Mouse (Mus musculus): ENCODE data around the gene Klhdc7b. TPM values are rescaled to one million over a fixed set of nuclear protein-coding genes. Genes with fewer than 3 reads are reported as not detected.

Klhdc7b gene
- polyA plus RNA-seq, 1 experiment = not detected

DNA sequence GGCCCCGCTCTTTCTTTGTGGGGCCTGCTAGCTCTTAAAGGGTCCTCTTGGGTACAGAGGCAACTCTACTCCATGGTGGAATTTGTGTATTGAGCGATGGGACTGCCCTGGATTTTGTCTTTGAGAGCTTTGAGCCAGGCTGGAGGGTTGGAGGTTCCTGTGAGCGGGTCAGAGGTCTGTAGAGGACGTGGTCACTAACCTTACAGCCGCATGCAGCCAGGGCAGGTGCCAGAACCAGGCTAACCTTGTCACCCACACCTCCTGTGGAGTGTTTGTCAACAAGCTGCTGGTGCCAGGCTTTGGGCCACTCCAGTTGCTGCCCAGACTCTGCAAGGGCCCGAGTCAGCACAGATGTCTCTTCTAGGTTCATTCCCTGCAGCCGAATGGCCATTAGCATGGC lies 8.7 kb upstream of the Klhdc7b start:
- H3K4me3 ChIP-seq = no peak overlapping the region
- H3ac ChIP-seq (ENCODE audit: control insufficient read depth, insufficient read length) = no peak overlapping the region
- H3K27me3 ChIP-seq (ENCODE audit: control insufficient read depth, insufficient read depth, insufficient read length) = peaks cover 34% of the 10 kb centered on the region
- peaks cover 10% of the 10 kb centered on the region for H3K36me3 ChIP-seq (ENCODE audit: control insufficient read depth, insufficient read depth)
- H3K79me2 ChIP-seq (ENCODE audit: control insufficient read depth, insufficient read depth) = no peaks in the 10 kb centered on the region
- no peak for TF ChIP-seq MYOD1 (IDR thresholded peaks at IDR 0.05; ENCODE audit: control insufficient read depth in 1 of 3, insufficient read length in 2 of 3, low read depth in 2 of 3)
- TF ChIP-seq REST (IDR thresholded peaks at IDR 0.05; ENCODE audit: insufficient read depth, insufficient read length) = no peak
- TF ChIP-seq TCF12 (IDR thresholded peaks at IDR 0.05; ENCODE audit: insufficient read depth, poor library complexity, severe bottlenecking) = no peak
- no peak for TF ChIP-seq SRF (IDR thresholded peaks at IDR 0.05; ENCODE audit: control insufficient read depth, insufficient read length, low read depth)
- no peak for TF ChIP-seq TCF3 (IDR thresholded peaks at IDR 0.05; ENCODE audit: insufficient read length, low read depth)
- TF ChIP-seq MYOG (IDR thresholded peaks at IDR 0.05; ENCODE audit: control insufficient read depth in 1 of 3, insufficient read depth in 1 of 3, insufficient read length in 2 of 3, low read depth in 2 of 3) = no peak
- no peak for TF ChIP-seq CEBPB (IDR thresholded peaks at IDR 0.05; ENCODE audit: insufficient read depth, poor library complexity, severe bottlenecking)
- TF ChIP-seq MAX (IDR thresholded peaks at IDR 0.05; ENCODE audit: low read depth) = no peak
- H3K4me2 ChIP-seq (ENCODE audit: low read depth) = no peak overlapping the region

DNA sequence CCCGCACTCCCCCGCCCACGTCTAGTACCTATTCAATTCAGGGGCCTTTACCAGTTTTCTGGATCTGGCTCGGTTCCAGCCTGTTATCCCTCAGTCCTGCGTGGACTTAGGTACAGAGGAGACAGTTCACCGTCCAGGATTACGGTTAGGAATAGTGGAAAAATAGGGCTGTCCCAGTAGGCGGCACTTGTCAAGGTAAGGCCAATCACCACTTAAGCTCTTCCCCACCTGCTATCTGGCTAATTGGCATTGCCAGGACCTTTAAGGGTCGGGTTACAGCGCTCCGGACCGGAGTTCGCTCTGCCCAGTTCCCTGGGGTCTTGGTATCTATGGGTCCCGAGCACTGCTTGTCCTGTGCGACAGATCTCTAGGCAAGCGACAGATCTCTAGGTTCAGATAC lies 7.8 kb upstream of the Klhdc7b start, which contains the start of gene Tymp:
Gene Tymp, minus strand, starts transcription at position 83 of the 400 bp plus-strand sequence.
- TF ChIP-seq USF1 (IDR thresholded peaks at IDR 0.05; ENCODE audit: low read depth) = no peak
- no peak for TF ChIP-seq MAX (IDR thresholded peaks at IDR 0.05; ENCODE audit: low read depth)
- TF ChIP-seq REST (IDR thresholded peaks at IDR 0.05; ENCODE audit: insufficient read depth, insufficient read length) = no peak
- H3ac ChIP-seq (ENCODE audit: control insufficient read depth, insufficient read length) = no peak within 1 kb of the TSS
- no peak within 1 kb of the TSS for H3K4me2 ChIP-seq (ENCODE audit: low read depth)
- H3K27me3 ChIP-seq (ENCODE audit: control insufficient read depth, insufficient read depth, insufficient read length) = peaks cover 34% of the 10 kb centered on the region
- H3K79me2 ChIP-seq (ENCODE audit: control insufficient read depth, insufficient read depth) = no peaks in the 10 kb centered on the region
- H3K4me3 ChIP-seq = no peak within 1 kb of the TSS
- peaks cover 1% of the 10 kb centered on the region for H3K36me3 ChIP-seq (ENCODE audit: control insufficient read depth, insufficient read depth)

DNA sequence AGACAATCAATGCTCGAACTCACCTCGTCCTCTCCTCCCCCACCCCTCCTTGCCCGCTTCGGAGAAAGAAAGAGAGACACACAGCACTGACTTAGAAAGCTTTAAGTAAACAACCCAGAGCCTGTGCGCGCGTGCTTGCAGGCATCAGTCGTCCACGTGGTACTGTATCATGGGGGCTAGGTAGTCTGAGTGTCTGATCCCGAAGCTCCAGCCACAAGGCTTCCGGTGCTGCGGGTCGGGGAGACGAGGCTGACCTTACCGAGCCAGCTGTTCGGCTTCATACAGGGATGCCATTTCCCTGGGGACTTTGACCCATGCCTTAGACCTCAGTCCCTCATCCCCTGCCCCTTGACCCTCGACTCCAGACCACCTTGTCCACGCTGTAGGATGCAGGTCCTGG lies 7.4 kb upstream of the Klhdc7b start:
- TF ChIP-seq TCF12 (IDR thresholded peaks at IDR 0.05; ENCODE audit: insufficient read depth, poor library complexity, severe bottlenecking) = no peak
- TF ChIP-seq USF1 (IDR thresholded peaks at IDR 0.05; ENCODE audit: low read depth) = no peak
- TF ChIP-seq E2F4 (IDR thresholded peaks at IDR 0.05; ENCODE audit: insufficient read depth) = no peak
- Histone ChIP-seq H3K27me3 (ENCODE audit: control insufficient read depth, insufficient read depth, insufficient read length) (peaks cover 36% of the 10 kb centered on the region), H3K36me3 (ENCODE audit: control insufficient read depth, insufficient read depth) (no peaks in the 10 kb centered on the region), H3K79me2 (ENCODE audit: control insufficient read depth, insufficient read depth) (no peaks in the 10 kb centered on the region), H3ac (ENCODE audit: control insufficient read depth, insufficient read length) (no peak overlapping the region), H3K4me2 (ENCODE audit: low read depth) (no peak overlapping the region), H3K4me3 (no peak overlapping the region)

DNA sequence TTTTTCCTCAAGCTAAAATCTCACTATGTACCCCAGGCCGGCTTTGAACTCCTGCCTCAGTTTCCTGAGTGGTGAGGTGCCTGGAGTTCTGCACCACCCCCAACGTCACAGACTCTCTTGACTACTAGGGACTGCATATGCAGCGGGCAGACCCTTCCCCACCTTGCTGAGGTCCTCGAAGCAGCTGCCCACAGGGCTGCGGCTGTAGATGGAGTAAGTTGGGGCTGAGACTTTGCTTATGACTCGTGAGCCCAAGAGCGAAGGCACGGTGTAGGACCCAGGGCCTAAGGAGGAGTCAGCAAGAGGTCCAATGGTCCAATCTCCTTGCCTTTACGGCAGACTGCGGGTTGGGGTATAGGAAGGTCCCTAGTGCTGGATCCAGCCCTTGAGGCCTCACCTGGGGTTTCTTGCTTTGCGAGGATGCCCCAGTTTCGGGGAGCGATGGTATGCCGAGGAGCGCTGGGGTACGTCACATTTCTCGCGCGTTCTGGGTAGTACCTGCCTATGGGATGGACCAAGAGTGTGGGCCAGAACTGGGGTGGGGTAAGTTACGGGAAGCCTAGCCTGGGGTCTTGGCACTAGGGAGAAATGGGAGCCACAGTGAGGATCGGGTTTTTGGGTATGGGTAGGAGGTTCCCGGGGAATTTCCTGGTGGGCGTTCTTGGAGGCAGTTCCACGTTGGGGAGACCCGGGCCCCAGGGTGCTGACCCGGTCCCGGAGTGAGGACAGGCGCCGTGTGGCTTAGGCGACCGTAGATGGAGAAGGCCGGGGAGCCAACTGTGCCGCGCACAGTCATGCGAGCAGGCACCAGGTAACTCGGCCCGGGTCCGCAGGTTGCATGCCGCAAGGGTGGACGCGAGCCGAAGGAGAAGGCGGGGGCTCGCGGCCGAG lies 6.5 kb upstream of the Klhdc7b start:
- no peak overlapping the region for H3ac ChIP-seq (ENCODE audit: control insufficient read depth, insufficient read length)
- no peaks in the 10 kb centered on the region for H3K79me2 ChIP-seq (ENCODE audit: control insufficient read depth, insufficient read depth)
- peaks cover 43% of the 10 kb centered on the region for H3K27me3 ChIP-seq (ENCODE audit: control insufficient read depth, insufficient read depth, insufficient read length)
- no peak overlapping the region for H3K4me3 ChIP-seq
- TF ChIP-seq MYOD1 (IDR thresholded peaks at IDR 0.05; ENCODE audit: control insufficient read depth in 1 of 3, insufficient read length in 2 of 3, low read depth in 2 of 3) (no peak), TCF3 (IDR thresholded peaks at IDR 0.05; ENCODE audit: insufficient read length, low read depth) (no peak), SRF (IDR thresholded peaks at IDR 0.05; ENCODE audit: control insufficient read depth, insufficient read length, low read depth) (no peak), USF1 (IDR thresholded peaks at IDR 0.05; ENCODE audit: low read depth) (no peak)
- peak overlapping the region; percentile 4 for H3K4me2 ChIP-seq (ENCODE audit: low read depth)
- H3K36me3 ChIP-seq (ENCODE audit: control insufficient read depth, insufficient read depth) = no peaks in the 10 kb centered on the region

DNA sequence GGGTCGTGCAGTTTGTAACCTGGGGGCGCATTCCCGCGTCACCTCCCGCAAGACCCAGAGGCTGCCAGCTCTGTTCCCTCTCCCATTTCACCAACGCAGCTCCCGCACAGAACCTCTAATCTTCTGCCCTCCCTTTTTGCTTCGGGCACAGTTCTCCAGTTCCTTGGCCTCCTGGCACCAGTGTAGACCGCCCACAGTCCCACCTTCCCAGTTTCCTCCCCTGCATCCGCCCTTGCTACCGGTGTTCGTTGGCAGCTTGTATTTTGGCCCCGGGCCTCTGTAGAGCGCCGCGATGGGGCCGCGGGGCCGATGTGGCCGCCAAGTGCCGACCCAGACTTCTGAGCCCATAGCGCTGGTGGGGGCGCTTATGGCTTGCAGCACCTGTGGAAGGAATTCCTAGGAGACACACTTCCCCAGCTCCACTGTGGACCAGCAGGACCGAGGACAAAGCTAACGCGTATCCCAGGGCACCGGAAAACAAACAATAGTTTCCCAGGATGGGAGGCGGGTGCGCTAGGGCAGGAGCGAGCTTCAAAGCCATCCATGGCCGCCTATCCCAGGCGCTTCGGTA lies 5.8 kb upstream of the Klhdc7b start, which contains the start of gene Odf3b:
Gene Odf3b, minus strand, starts transcription at position 452 of the 571 bp plus-strand sequence.
- peak within 1 kb of the TSS; percentile 4 for H3K4me2 ChIP-seq (ENCODE audit: low read depth)
- H3K36me3 ChIP-seq (ENCODE audit: control insufficient read depth, insufficient read depth) = no peaks in the 10 kb centered on the region
- TF ChIP-seq E2F4 (IDR thresholded peaks at IDR 0.05; ENCODE audit: insufficient read depth) = no peak
- no peaks in the 10 kb centered on the region for H3K79me2 ChIP-seq (ENCODE audit: control insufficient read depth, insufficient read depth)
- H3K27me3 ChIP-seq (ENCODE audit: control insufficient read depth, insufficient read depth, insufficient read length) = peaks cover 48% of the 10 kb centered on the region
- no peak within 1 kb of the TSS for H3K4me3 ChIP-seq
- H3ac ChIP-seq (ENCODE audit: control insufficient read depth, insufficient read length) = no peak within 1 kb of the TSS

DNA sequence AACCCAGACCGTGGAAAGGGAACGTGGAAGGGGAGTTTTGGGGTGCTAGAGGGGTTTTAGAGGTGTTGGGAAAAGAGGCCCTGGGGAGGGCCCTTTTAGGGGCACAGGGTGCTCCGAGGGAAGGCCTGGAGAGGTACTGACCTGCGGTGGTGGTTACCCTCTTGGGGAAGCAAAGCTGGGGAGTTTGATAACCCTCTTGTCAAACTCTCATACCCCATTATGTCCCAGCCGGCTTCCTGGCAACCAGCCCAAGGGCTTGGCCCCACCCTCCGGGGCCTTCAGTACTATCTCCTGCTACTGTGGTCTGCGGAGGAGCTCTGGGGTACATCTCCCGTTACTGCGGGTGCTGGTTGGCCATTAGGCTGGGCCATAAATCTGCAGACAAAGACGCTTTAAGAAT lies 5.3 kb upstream of the Klhdc7b start:
- TF ChIP-seq USF1 (IDR thresholded peaks at IDR 0.05; ENCODE audit: low read depth) (no peak), E2F4 (IDR thresholded peaks at IDR 0.05; ENCODE audit: insufficient read depth) (no peak), TCF12 (IDR thresholded peaks at IDR 0.05; ENCODE audit: insufficient read depth, poor library complexity, severe bottlenecking) (no peak), TCF3 (IDR thresholded peaks at IDR 0.05; ENCODE audit: insufficient read length, low read depth) (no peak), MYOD1 (IDR thresholded peaks at IDR 0.05; ENCODE audit: control insufficient read depth in 1 of 3, insufficient read length in 2 of 3, low read depth in 2 of 3) (no peak), MYOG (IDR thresholded peaks at IDR 0.05; ENCODE audit: control insufficient read depth in 1 of 3, insufficient read depth in 1 of 3, insufficient read length in 2 of 3, low read depth in 2 of 3) (no peak), REST (IDR thresholded peaks at IDR 0.05; ENCODE audit: insufficient read depth, insufficient read length) (no peak), POLR2AphosphoS2 (IDR thresholded peaks at IDR 0.05; ENCODE audit: insufficient read length, low read depth) (no peak), POLR2A (IDR thresholded peaks at IDR 0.05; ENCODE audit: insufficient read length, low read depth) (no peak), CEBPB (IDR thresholded peaks at IDR 0.05; ENCODE audit: insufficient read depth, poor library complexity, severe bottlenecking) (no peak), SRF (IDR thresholded peaks at IDR 0.05; ENCODE audit: control insufficient read depth, insufficient read length, low read depth) (no peak), MAX (IDR thresholded peaks at IDR 0.05; ENCODE audit: low read depth) (no peak)
- H3K4me2 ChIP-seq (ENCODE audit: low read depth) = no peak overlapping the region
- peaks cover 53% of the 10 kb centered on the region for H3K27me3 ChIP-seq (ENCODE audit: control insufficient read depth, insufficient read depth, insufficient read length)
- no peak overlapping the region for H3K4me3 ChIP-seq
- H3K36me3 ChIP-seq (ENCODE audit: control insufficient read depth, insufficient read depth) = no peaks in the 10 kb centered on the region
- no peak overlapping the region for H3ac ChIP-seq (ENCODE audit: control insufficient read depth, insufficient read length)
- H3K79me2 ChIP-seq (ENCODE audit: control insufficient read depth, insufficient read depth) = no peaks in the 10 kb centered on the region

Measured in myocyte (in vitro differentiated cells).